Mouse (Mus musculus) MEL (cell line): ENCODE results near the gene Dnaja3.

ENCODE experiments used
- CTCF ChIP-seq, 3 experiments: IDR thresholded peaks in 2 of 3; conservative IDR thresholded peaks in 1 of 3; 2 replicates each; pipeline ENCODE4 v1.5.1; 2011 to 2012; ENCODE audit warnings: low read length in 3 of 3, low read depth in 2 of 3, mild to moderate bottlenecking in 2 of 3, improper control_type of control experiment in 1 of 3, inconsistent platforms in 1 of 3, mixed read lengths in 1 of 3, moderate library complexity in 1 of 3; ENCODE audit not compliant: control insufficient read depth in 1 of 3, insufficient read depth in 1 of 3, poor library complexity in 1 of 3, severe bottlenecking in 1 of 3
- ELF1 ChIP-seq: IDR thresholded peaks from 2 replicates; pipeline ENCODE4 v1.6.1; 2014; ENCODE audit warnings: low read depth, mild to moderate bottlenecking, inconsistent platforms, low read length, improper control_type of control experiment, moderate library complexity
- MAX ChIP-seq: IDR thresholded peaks from 2 replicates; pipeline ENCODE4 v1.6.1; 2011; ENCODE audit warnings: low read length, improper control_type of control experiment
- RAD21 ChIP-seq: IDR thresholded peaks from 2 replicates; pipeline ENCODE4 v1.6.1; 2011; ENCODE audit warnings: mild to moderate bottlenecking, low read depth, low read length, improper control_type of control experiment
- RCOR1 ChIP-seq: IDR thresholded peaks from 2 replicates; pipeline ENCODE4 v1.6.1; 2012; ENCODE audit warnings: low read depth, mild to moderate bottlenecking, inconsistent platforms, low read length, improper control_type of control experiment

- TF ChIP-seq MAX (no peak), RAD21 (no peak), ELF1 (no peak), CTCF (IDR thresholded peaks at IDR 0.05 in 2 of 3, conservative IDR thresholded peaks at IDR 0.05 in 1 of 3; ENCODE audit: control insufficient read depth in 1 of 3, insufficient read depth in 1 of 3, low read depth in 2 of 3, low read length in 3 of 3, poor library complexity in 1 of 3, severe bottlenecking in 1 of 3) (no peak), RCOR1 (no peak)
Measured at GRCm38 (mm10) chr16:4611193-4611592, 28.6 kb upstream of the Dnaja3 start.
